Mouse (Mus musculus) liver, embryonic 14.5 days (tissue): ENCODE results near the gene Npm1.

Experiments
- CTCF ChIP-seq: IDR thresholded peaks from 2 replicates; pipeline ENCODE4 v1.5.1; 2016; ENCODE audit warnings: antibody characterized with exemption, low read depth, control low read depth
- EP300 ChIP-seq: IDR thresholded peaks from 2 replicates; pipeline ENCODE4 v1.6.1; 2016; ENCODE audit warnings: antibody characterized with exemption, low read depth

GRCm38 (mm10) chr11:33146143-33146497, 16.9 kb downstream of the Npm1 start:
- TF ChIP-seq CTCF: no peak
- no peak for TF ChIP-seq EP300
